Mouse (Mus musculus): ENCODE measurements at regions not wholly inside any gene's neighbourhood (a gene's known extent, or its start where the extent isn't known, plus 50 kb on each side); places are given as distances from the start of the nearest gene placed in this dataset.

- no peak for TF ChIP-seq CTCF (conservative IDR thresholded peaks at IDR 0.05; ENCODE audit: insufficient read depth, insufficient read length, low read depth, low read length)
- TF ChIP-seq POLR2A (IDR thresholded peaks at IDR 0.05; ENCODE audit: low read depth, low read length), result no peak
Measured at GRCm38 (mm10) chr9:43483195-43483594, 172.5 kb downstream of the Trim29 start.

All from kidney, adult 2 months (tissue).